Mouse (Mus musculus) G1E (cell line): ENCODE measurements at regions not wholly inside any gene's neighbourhood (a gene's known extent, or its start where the extent isn't known, plus 50 kb on each side); places are given as distances from the start of the nearest gene placed in this dataset.

Experiments
- CTCF ChIP-seq: IDR thresholded peaks from 2 replicates; pipeline ENCODE4 v1.5.1; 2012; ENCODE audit warnings: low read depth, low read length, inconsistent platforms, mixed read lengths
- GATA1 ChIP-seq: IDR thresholded peaks from 2 replicates; pipeline ENCODE4 v1.6.1; 2012; ENCODE audit warnings: borderline replicate concordance, low read length, inconsistent platforms, mixed read lengths
- GATA2 ChIP-seq: IDR thresholded peaks from 2 replicates; pipeline ENCODE4 v1.6.1; 2012; ENCODE audit warnings: low read depth, low read length, inconsistent platforms, borderline replicate concordance
- POLR2AphosphoS5 ChIP-seq: IDR thresholded peaks from 2 replicates; pipeline ENCODE4 v1.6.1; 2012; ENCODE audit warnings: low read depth, low read length, inconsistent platforms; ENCODE audit not compliant: insufficient replicate concordance
- TAL1 ChIP-seq: conservative IDR thresholded peaks from 2 replicates; pipeline ENCODE4 v1.6.1; 2012; ENCODE audit warnings: low read depth, low read length, inconsistent platforms, mixed read lengths

DNA sequence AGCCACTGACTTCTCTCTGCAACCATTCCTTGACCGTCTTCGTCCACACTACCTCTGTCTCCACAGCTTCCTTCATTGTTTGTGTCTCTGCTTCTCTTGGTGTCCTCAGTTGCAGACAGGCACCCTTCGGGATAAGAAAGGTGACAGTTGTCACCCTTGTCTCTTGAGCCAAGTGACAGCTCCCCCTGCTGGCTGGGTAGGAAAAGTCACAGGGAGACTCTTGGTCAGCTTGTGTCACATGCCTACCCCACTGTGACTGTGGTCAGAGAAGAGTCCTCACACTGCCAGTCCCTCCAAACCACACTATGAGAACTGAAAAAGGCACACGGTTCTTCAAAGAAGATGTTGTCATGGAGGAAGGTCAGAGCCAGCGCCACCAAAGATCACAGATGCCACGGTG is 109.6 kb downstream of the 1810010D01Rik start:
- no peak for TF ChIP-seq TAL1
- peak; percentile 51 for TF ChIP-seq CTCF
- TF ChIP-seq GATA1: no peak
- TF ChIP-seq GATA2: no peak
- TF ChIP-seq POLR2AphosphoS5: no peak
